Mouse (Mus musculus): ENCODE measurements around the gene 2310030G06Rik.
A peak's percentile ranks its signal among the peaks of the same experiment; 100 is the strongest.

The 2310030G06Rik gene

DNA sequence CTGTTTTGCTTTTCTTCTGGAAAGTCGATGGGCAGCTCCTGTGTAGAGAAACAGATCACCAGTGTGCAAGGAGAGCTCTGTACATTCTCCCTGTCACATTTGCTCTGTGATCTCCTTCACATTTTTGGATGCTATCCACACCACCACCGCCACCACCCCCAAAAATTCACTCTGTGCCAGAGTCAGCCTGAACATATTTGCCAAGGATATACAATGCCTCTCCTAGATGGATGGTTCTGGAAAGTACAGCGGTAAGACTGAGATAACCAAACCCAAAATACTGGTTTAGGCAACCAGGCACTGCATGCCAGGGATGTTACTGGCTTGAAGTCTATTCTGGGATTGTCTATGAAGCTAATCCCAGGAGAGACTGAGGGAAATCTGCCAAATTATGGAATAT is 4.1 kb downstream of the 2310030G06Rik start:
- DNase-seq (ENCODE audit: low spot score), result no peak

DNA sequence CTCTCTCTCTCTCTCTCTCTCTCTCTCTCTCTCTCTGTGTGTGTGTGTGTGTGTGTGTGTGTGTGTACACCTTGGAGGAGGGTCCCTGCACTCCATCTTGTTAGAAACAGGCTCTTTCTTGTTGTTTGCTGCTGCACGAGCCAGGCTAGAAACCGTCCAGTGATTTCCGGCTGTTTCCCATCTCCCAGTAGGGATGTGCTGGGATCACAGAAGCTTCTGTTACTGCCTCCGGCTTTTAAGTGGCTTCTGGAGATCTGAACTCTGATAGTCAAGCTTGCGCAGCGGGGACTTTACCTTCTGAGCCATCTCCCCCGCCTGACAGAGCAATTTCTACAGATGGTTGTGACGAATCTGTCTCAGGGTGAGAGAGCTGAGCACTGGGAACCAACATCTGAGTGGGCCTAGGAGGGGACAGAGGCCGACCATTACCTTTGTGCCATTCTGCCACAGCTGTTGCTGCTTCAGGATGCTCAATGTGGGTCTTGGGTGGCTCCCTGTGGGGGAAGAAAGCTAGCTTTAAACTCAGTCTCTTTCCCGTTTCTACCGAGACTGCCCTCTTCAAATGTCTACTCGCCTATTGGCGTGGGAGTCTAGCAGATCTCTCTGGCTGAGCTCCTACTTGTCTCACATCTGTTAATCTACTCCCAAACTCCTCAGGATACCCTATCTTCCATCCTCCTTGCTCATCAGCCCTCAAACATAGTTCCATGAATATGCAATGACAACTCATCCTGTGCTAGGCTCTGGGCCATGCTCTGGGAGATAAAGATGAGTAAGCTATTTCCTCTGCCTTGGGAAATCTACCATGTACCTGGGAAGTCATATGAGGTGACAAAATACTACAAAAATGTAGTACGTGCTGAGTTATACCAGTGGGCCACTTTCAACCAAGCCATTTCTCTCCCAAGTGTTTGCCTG is 5.2 kb downstream of the 2310030G06Rik start:
- no peak for DNase-seq (ENCODE audit: low spot score)

- peak; percentile 79 for DNase-seq (ENCODE audit: low spot score)
Measured at GRCm38 (mm10) chr9:50738914-50739870, 7.1 kb downstream of the 2310030G06Rik start, which contains the start of gene Dixdc1. TSS of gene Dixdc1 (minus strand) at chr9:50739517.

- DNase-seq (ENCODE audit: low spot score), result no peak
Measured at GRCm38 (mm10) chr9:50734989-50735388, 11.3 kb downstream of the 2310030G06Rik start.

- DNase-seq (ENCODE audit: low spot score), result no peak
Measured at GRCm38 (mm10) chr9:50732560-50732959, 13.8 kb downstream of the 2310030G06Rik start.

- no peak for DNase-seq (ENCODE audit: low spot score)
Measured at GRCm38 (mm10) chr9:50729600-50729999, 16.7 kb downstream of the 2310030G06Rik start.

DNA sequence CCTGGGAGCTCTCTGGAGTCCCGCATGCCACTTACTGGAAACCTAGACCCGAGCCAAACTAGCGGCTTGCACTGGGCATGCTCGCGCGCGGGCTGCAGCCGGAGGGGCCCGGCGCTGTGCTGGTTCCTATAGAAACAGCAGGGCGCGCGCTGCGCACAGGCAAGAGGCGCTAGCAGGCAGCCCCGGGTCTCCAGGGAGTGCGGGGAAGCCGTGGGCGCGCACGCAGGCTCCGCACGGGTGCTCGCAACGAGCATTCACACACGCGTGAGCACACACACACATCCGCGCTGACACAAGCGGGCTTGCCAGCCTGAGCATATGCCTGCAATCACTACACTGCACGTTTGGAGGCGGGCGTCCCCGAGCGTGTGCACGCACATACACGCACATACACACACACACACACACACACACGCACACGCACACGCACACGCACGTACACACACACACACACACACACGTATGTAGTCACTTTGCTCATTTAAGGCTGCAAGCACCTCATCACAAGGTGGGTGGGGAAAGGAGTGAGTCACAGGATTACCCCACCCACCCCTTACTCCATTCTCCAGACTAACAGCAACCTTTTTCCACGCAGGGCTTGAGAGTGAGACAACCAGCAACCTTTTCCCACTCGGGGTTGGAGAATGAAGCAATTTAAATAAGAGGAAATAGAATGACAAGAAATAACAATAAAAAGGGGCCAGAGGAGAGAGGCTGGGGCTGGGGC is 18.2 kb downstream of the 2310030G06Rik start:
- DNase-seq (ENCODE audit: low spot score), result no peak

DNA sequence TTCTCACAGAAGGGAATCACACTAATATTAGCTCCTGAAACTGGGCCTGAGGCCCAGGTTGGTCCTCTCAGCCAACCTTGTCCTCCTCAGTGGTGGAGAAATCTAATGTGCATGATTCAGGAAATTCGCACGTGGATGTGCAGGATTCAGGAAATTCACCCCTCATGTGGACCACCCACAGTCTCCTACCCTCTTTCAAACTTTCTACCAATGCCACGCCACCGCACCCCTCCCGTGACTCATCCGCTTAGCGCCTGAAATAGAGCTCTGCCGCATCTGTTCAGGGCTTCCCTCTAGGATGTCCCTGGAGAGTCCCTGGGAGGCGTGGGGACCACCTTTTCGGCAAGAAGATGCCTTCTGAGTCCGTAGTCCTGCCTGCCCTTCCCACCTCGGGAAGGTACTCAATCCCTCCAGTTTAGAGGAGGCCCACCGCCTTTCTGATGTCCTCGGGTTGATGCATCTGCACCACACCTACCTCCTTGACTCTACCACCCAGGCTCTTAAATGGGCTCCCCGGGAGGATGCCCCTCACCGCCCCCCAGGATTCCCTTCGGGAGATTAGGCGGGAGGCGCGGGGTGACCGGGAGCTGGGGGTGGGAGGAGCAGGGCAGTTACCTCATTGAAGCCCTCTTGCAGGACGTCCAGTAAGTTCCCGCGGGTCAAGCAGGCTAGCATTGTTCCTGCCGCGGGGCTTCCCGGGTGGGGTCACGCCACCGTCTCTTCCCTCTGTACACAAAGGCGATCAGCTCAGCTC is 19.0 kb downstream of the 2310030G06Rik start:
- no peak for DNase-seq (ENCODE audit: low spot score)

- DNase-seq (ENCODE audit: low spot score), result no peak
Measured at GRCm38 (mm10) chr9:50725921-50726590, 20.3 kb downstream of the 2310030G06Rik start.

- no peak for DNase-seq (ENCODE audit: low spot score)
Measured at GRCm38 (mm10) chr9:50724661-50725330, 21.5 kb downstream of the 2310030G06Rik start.

GRCm38 (mm10) chr9:50724147-50724546 is 22.2 kb downstream of the 2310030G06Rik start:
- no peak for DNase-seq (ENCODE audit: low spot score)

DNA sequence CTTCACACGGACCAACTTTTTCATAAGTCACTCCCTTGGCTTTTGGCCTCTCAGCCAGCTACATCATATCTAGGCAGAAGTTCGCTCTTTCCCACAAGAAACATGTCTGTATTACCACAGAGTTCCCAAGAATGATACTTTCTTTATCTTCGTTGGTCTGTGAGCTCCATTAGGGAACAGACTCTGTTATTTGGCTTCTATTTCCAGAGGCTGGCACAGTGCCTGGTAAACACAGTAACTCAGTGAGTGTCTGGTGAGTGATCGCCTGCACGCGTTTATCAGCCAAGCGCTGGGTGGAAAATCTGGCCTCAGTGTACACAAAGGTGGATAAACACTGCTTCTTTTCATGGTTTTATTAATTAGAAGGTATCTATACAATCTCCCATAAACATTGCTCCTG is 22.9 kb downstream of the 2310030G06Rik start:
- DNase-seq (ENCODE audit: low spot score), result peak; percentile 52

DNA sequence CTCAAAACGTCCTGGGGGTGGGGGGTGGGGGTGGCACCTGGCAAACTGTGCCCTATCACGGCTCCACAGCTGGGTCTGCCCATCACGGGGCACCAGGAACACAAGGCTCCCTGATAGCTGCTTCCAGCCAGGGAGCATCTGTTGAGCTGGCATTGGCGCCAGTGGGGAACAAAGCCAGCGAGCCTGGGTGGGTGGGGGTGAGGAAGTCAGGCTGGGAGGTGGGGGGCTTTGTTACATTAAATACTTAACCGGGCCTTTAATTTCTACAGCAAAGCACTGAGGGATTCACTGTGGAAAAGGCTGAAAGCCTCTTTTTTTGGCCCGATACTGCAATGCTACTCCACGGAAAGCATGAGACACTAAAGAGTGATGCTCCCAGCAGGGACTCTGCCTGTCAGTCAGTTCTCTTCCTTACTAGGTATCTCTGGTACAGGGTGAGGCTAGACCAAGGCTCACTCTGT is 23.9 kb downstream of the 2310030G06Rik start:
- no peak for DNase-seq (ENCODE audit: low spot score)

DNA sequence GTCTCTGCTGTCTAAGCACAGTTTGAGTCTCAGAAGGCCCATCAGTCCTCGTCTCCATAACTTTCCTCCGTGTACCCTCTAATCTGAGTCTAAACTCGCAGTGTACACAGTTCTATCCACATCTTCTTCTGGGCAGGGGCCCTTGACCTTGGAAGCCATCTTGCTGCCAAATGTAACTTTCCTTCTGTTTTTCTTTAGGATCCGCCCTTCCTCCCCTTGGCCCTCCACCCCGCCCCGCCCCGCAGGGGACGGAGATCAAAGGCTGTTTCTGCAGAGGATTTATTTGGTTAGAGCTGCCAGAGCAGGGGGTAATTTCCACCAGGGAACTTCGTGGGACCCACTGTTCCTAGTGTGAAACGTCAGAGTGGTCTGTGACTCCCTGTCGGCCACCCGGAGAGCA is 25.3 kb downstream of the 2310030G06Rik start:
- DNase-seq (ENCODE audit: low spot score), result no peak

GRCm38 (mm10) chr9:50718878-50719277 is 27.5 kb downstream of the 2310030G06Rik start:
- DNase-seq (ENCODE audit: low spot score), result no peak

DNA sequence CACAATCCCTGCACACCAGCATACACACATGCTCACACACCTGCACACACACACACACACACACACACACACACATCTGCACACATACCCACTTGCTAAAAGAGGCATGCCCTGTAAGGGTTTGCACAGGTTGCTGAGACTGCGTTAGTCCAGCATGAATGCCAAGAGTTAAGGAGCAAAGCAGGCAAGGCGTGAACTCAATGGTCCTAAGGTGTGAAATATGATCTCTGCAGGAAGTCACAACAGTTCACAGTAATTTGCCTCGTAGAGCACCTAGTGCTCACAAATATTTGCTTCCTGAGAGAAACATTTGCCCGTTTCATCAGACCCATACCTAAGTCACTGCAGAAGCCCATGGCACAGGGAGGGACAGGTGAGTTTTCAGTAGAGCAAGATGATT is 32.1 kb downstream of the 2310030G06Rik start:
- no peak for DNase-seq (ENCODE audit: low spot score)

GRCm38 (mm10) chr9:50711337-50711736 is 35.0 kb downstream of the 2310030G06Rik start:
- no peak for DNase-seq (ENCODE audit: low spot score)

- no peak for DNase-seq (ENCODE audit: low spot score)
Measured at GRCm38 (mm10) chr9:50709108-50709507, 37.2 kb downstream of the 2310030G06Rik start.

DNA sequence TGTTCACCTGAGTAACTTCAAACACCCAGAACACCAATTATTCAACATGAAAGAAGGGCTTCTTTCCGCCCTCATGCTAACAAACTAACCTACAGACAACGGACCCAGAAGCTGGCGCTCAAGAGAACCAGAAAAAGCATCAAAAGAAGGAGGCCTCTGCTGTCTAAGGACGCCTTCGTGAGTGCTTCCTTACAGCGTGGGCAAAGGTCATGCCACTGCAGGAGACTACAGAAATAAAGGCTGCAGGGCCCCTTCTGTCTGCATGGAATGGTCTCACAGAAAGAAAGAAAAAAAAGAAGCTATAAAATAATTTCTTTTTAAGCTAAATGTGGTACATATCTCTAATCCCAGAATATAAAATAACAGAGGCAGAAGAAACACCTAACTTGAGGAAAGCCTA is 41.4 kb downstream of the 2310030G06Rik start:
- no peak for DNase-seq (ENCODE audit: low spot score)

Measured in ovary, postnatal 10 days (tissue).